Mouse (Mus musculus): Measurements from ENCODE around the gene Vmn2r27.

GRCm38 (mm10) chr6:124149808-124150207, 81.8 kb downstream of the Vmn2r27 start:
- TF ChIP-seq CTCF (IDR thresholded peaks at IDR 0.05): no peak
- no peak for TF ChIP-seq POLR2A (IDR thresholded peaks at IDR 0.05; ENCODE audit: insufficient read depth, low read depth, low read length)
